9 mouse cellular contexts compared by ENCODE assay signal in genomic region chr11:73169231-73169630, GRCm38 (mm10). TPM values are rescaled to one million over a fixed set of nuclear protein-coding genes. Genes with fewer than 3 reads are reported as not detected.
DNase-seq lines count a peak whose midpoint lies in the region; ATAC-seq and TF ChIP-seq lines count a peak whose summit lies in the region.
"Had no signal": no experiment of that assay in that cellular context is flagged by ENCODE, and none has a peak within 500 bp of the region (broad histone marks: within the 10 kb centered on the region; RNA-seq: fewer than 3 reads in every experiment).

No protein-coding gene starts in this region.

- no peak for TF ChIP-seq POLR2A in spleen, adult 2 months (IDR thresholded peaks at IDR 0.05; ENCODE audit: low read depth, low read length)

- no peak overlapping the region for H3K27ac ChIP-seq in forebrain, embryonic 10.5 days
- no peak overlapping the region for H3K27ac ChIP-seq in forebrain, embryonic 15.5 days (replicated peaks)
- no peak overlapping the region for H3K27ac ChIP-seq in spleen, adult 2 months (ENCODE audit: insufficient read depth, low read length)

- H3K9ac ChIP-seq in forebrain, embryonic 15.5 days (replicated peaks), result no peak overlapping the region

- 0 out of 2 replicates have a peak, but pooled peaks cover 5% of the 10 kb centered on the region for H3K4me1 ChIP-seq in forebrain, embryonic 10.5 days
- no peaks in the 10 kb centered on the region for H3K4me1 ChIP-seq in forebrain, embryonic 15.5 days
- H3K4me1 ChIP-seq in spleen, adult 2 months (ENCODE audit: control insufficient read depth, insufficient read depth, insufficient read length), result no peaks in the 10 kb centered on the region

- H3K4me2 ChIP-seq in forebrain, embryonic 15.5 days (replicated peaks), result no peak overlapping the region

- H3K9me3 ChIP-seq in forebrain, embryonic 10.5 days, result no peaks in the 10 kb centered on the region
- no peaks in the 10 kb centered on the region for H3K9me3 ChIP-seq in forebrain, embryonic 15.5 days
- H3K9me3 ChIP-seq: megakaryocyte, embryonic 14.5 days had no signal

- WGBS in forebrain, embryonic 10.5 days, result 39% methylated on average over 4 of the region's 4 CpGs
- WGBS in forebrain, embryonic 15.5 days, result 44% methylated on average over 4 of the region's 4 CpGs
- WGBS in spleen, adult 2 months, result 67% methylated on average over 4 of the region's 4 CpGs

- DNase-seq in forebrain, embryonic 10.5 days (ENCODE audit: extremely low spot score, low spot score), result peak; percentile 53
- DNase-seq in CD8-positive naive resting alpha-beta T cell, adult 2 months (ENCODE audit: low read depth in 2 of 2, low spot score in 2 of 2), result peak; percentile 28 to 51
- DNase-seq in c-Kit-positive CD71-negative TER-119-negative erythroid progenitor cells, embryonic 14.5 days (ENCODE audit: low read depth), result peak; percentile 60
- DNase-seq in heart, postnatal 4 days, result peak; percentile 77
- peak; percentile 47 to 65 for DNase-seq in layer of hippocampus, postnatal 14 days (ENCODE audit: low spot score in 2 of 2)
- peak; percentile 7 to 55 for DNase-seq in spleen, adult 2 months (ENCODE audit: low read depth in 1 of 2, low spot score in 2 of 2)

- peaks cover 42% of the 10 kb centered on the region for H3K36me3 ChIP-seq in forebrain, embryonic 10.5 days (replicated peaks)
- 0 out of 2 replicates have a peak, but pooled peaks cover 4% of the 10 kb centered on the region for H3K36me3 ChIP-seq in forebrain, embryonic 15.5 days
- no peaks in the 10 kb centered on the region for H3K36me3 ChIP-seq in spleen, adult 2 months (ENCODE audit: control insufficient read depth, insufficient read depth, low read length)

- H3K27me3 ChIP-seq in forebrain, embryonic 10.5 days (ENCODE audit: poor library complexity, severe bottlenecking), result no peaks in the 10 kb centered on the region
- no peaks in the 10 kb centered on the region for H3K27me3 ChIP-seq in forebrain, embryonic 15.5 days
- H3K27me3 ChIP-seq in spleen, adult 2 months (ENCODE audit: control insufficient read depth, insufficient read depth, low read length), result no peaks in the 10 kb centered on the region

- TF ChIP-seq CTCF in spleen, adult 2 months (IDR thresholded peaks at IDR 0.05; ENCODE audit: extremely low read depth, insufficient read depth, insufficient read length, insufficient replicate concordance), result peak; percentile 38; the same call in 1 of the 2 replicates

- ATAC-seq in forebrain, embryonic 15.5 days (replicated peaks), result no peak
- ATAC-seq in megakaryocyte-erythroid progenitor cell, adult 5-6 weeks (replicated peaks; ENCODE audit: low FRiP score, low TSS enrichment, poor library complexity, severe bottlenecking), result peak; percentile 82

- no peak overlapping the region for H3K4me3 ChIP-seq in forebrain, embryonic 10.5 days
- no peak overlapping the region for H3K4me3 ChIP-seq in forebrain, embryonic 15.5 days
- no peak overlapping the region for H3K4me3 ChIP-seq in spleen, adult 2 months (ENCODE audit: extremely low read depth, insufficient read depth, insufficient read length)
- H3K4me3 ChIP-seq: megakaryocyte, embryonic 14.5 days had no signal

RNA-seq across cellular contexts. Expression of gene Emc6, which starts 7.6 kb away (rescaled TPM):
- 135 and 138 TPM in 2 replicates for polyA plus RNA-seq in forebrain, embryonic 10.5 days (2016; fragmentation: Nextera tagmentation; extraction: Ambion mirVana)
- 131 and 132 TPM in 2 replicates for polyA plus RNA-seq in forebrain, embryonic 15.5 days (2015; fragmentation: Nextera tagmentation; extraction: Ambion mirVana)
- total RNA-seq in heart, postnatal 4 days (2021), result 10 to 100 TPM; 66.3 to 67.9 TPM
- 10 to 100 TPM; 60.6 to 61.9 TPM for total RNA-seq in layer of hippocampus, postnatal 14 days (2021)
- 77.1 and 79.8 TPM in 2 replicates for total RNA-seq in megakaryocyte-erythroid progenitor cell, adult 5-6 weeks (2014; fragmentation: Nextera tagmentation)
- total RNA-seq in megakaryocyte-erythroid progenitor cell, adult 5-6 weeks (2017), result 34.1 and 53.7 TPM in 2 replicates
- 27.2 and 42.2 TPM in 2 replicates for polyA plus RNA-seq in spleen, adult 2 months (2012; rRNA removed)

RNA-seq across cellular contexts. Expression of gene Tax1bp3, which starts 7.7 kb away (rescaled TPM):
- 143 TPM in 2 replicates for polyA plus RNA-seq in forebrain, embryonic 10.5 days (2016; fragmentation: Nextera tagmentation; extraction: Ambion mirVana)
- 172 and 173 TPM in 2 replicates for polyA plus RNA-seq in forebrain, embryonic 15.5 days (2015; fragmentation: Nextera tagmentation; extraction: Ambion mirVana)
- total RNA-seq in heart, postnatal 4 days (2021), result 100 to 1,000 TPM; 109 to 112 TPM
- total RNA-seq in layer of hippocampus, postnatal 14 days (2021), result 10 to 100 TPM; 22.1 to 22.9 TPM
- total RNA-seq in megakaryocyte-erythroid progenitor cell, adult 5-6 weeks (2014; fragmentation: Nextera tagmentation), result 3.8 and 5.6 TPM in 2 replicates
- 1.2 and 5.5 TPM in 2 replicates for total RNA-seq in megakaryocyte-erythroid progenitor cell, adult 5-6 weeks (2017)
- 17.0 and 18.7 TPM in 2 replicates for polyA plus RNA-seq in spleen, adult 2 months (2012; rRNA removed)

RNA-seq across cellular contexts. Expression of gene P2rx5, which starts 9.0 kb away (rescaled TPM):
- polyA plus RNA-seq in forebrain, embryonic 10.5 days (2016; fragmentation: Nextera tagmentation; extraction: Ambion mirVana), result 0.10 and 0.24 TPM in 2 replicates
- polyA plus RNA-seq in forebrain, embryonic 15.5 days (2015; fragmentation: Nextera tagmentation; extraction: Ambion mirVana), result 1.0 and 1.3 TPM in 2 replicates
- 1 to 10 TPM; 3.9 to 5.0 TPM for total RNA-seq in heart, postnatal 4 days (2021)
- total RNA-seq in layer of hippocampus, postnatal 14 days (2021), result 1 to 10 TPM; 1.8 to 3.0 TPM
- total RNA-seq in megakaryocyte-erythroid progenitor cell, adult 5-6 weeks (2014; fragmentation: Nextera tagmentation), result 1.7 TPM in 1 of 2 replicates, not detected in the other
- total RNA-seq in megakaryocyte-erythroid progenitor cell, adult 5-6 weeks (2017), result not detected in 2 replicates
- polyA plus RNA-seq in spleen, adult 2 months (2012; rRNA removed), result 0.22 and 0.28 TPM in 2 replicates

RNA-seq across cellular contexts. Expression of gene Ctns, which starts 29.6 kb away (rescaled TPM):
- polyA plus RNA-seq in forebrain, embryonic 10.5 days (2016; fragmentation: Nextera tagmentation; extraction: Ambion mirVana), result 14.8 and 16.1 TPM in 2 replicates
- 17.4 and 21.5 TPM in 2 replicates for polyA plus RNA-seq in forebrain, embryonic 15.5 days (2015; fragmentation: Nextera tagmentation; extraction: Ambion mirVana)
- total RNA-seq in heart, postnatal 4 days (2021), result 1 to 10 TPM; 8.4 to 8.7 TPM
- total RNA-seq in layer of hippocampus, postnatal 14 days (2021), result 10 to 100 TPM; 18.6 to 20.5 TPM
- 12.0 and 13.2 TPM in 2 replicates for total RNA-seq in megakaryocyte-erythroid progenitor cell, adult 5-6 weeks (2014; fragmentation: Nextera tagmentation)
- total RNA-seq in megakaryocyte-erythroid progenitor cell, adult 5-6 weeks (2017), result 4.0 and 9.5 TPM in 2 replicates
- polyA plus RNA-seq in spleen, adult 2 months (2012; rRNA removed), result 10.7 and 11.9 TPM in 2 replicates

RNA-seq across cellular contexts. Expression of gene Shpk, which starts 30.0 kb away (rescaled TPM):
- polyA plus RNA-seq in forebrain, embryonic 10.5 days (2016; fragmentation: Nextera tagmentation; extraction: Ambion mirVana), result 0.69 and 0.81 TPM in 2 replicates
- 1.2 and 1.6 TPM in 2 replicates for polyA plus RNA-seq in forebrain, embryonic 15.5 days (2015; fragmentation: Nextera tagmentation; extraction: Ambion mirVana)
- 1 to 10 TPM in 1 of 2 experiments, under 1 TPM in 1; 0.95 to 1.1 TPM for total RNA-seq in heart, postnatal 4 days (2021)
- 1 to 10 TPM; 3.0 to 3.2 TPM for total RNA-seq in layer of hippocampus, postnatal 14 days (2021)
- 2.5 and 8.5 TPM in 2 replicates for total RNA-seq in megakaryocyte-erythroid progenitor cell, adult 5-6 weeks (2014; fragmentation: Nextera tagmentation)
- total RNA-seq in megakaryocyte-erythroid progenitor cell, adult 5-6 weeks (2017), result 0.80 and 3.3 TPM in 2 replicates
- polyA plus RNA-seq in spleen, adult 2 months (2012; rRNA removed), result 3.1 and 3.3 TPM in 2 replicates
